Mouse (Mus musculus): ENCODE results near the gene Spef1. TPM values are rescaled to one million over a fixed set of nuclear protein-coding genes. Genes with fewer than 3 reads are reported as not detected.
A peak's percentile ranks its signal among the peaks of the same experiment; 100 is the strongest.

The Spef1 gene
- polyA plus RNA-seq, 1 experiment: 2.4 TPM

DNA sequence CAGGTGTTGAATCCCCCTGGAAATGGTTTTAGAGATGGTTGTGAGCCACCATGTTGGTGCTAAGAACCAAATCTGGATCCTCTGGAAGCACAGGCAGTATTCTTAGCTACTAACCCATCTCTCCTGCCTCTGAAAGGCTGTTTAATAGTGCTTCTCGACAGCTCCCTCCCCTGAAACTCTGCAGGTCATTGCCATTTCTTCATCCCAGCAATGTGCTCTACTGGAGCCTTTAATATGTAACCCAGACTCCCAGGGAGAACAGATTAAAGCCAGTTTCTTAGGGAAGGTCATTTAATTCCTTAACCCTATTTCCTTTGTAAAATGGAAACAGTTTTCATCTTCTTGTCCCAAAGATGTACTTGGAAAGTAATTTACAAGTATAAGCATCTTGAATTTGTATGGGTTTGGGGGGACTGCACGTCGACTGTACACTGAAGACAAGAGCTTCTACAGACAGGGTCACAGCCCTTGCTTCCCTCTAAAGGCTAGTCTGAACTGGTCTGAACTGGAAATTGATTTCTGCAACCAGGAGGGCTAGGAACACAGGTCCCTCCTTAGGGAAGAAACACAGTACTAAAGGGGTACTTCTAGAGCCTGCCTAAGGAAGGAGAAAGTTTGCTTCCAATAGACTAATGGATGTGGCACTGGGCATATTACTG is 11.7 kb downstream of the Spef1 start:
- DNase-seq (ENCODE audit: low read depth in 1 of 2, low spot score in 2 of 2): no peak
- H3K4me3 ChIP-seq (ENCODE audit: extremely low read depth, insufficient read depth, insufficient read length): no peak overlapping the region
- peaks cover 12% of the 10 kb centered on the region for H3K4me1 ChIP-seq (ENCODE audit: control insufficient read depth, insufficient read depth, insufficient read length)
- H3K36me3 ChIP-seq (ENCODE audit: control insufficient read depth, insufficient read depth, low read length): no peaks in the 10 kb centered on the region
- TF ChIP-seq CTCF (IDR thresholded peaks at IDR 0.05; ENCODE audit: extremely low read depth, insufficient read depth, insufficient read length, insufficient replicate concordance) (no peak), POLR2A (IDR thresholded peaks at IDR 0.05; ENCODE audit: low read depth, low read length) (no peak)
- H3K27ac ChIP-seq (ENCODE audit: insufficient read depth, low read length): no peak overlapping the region
- WGBS: 83% methylated on average over 3 of the region's 3 CpGs
- peaks cover 7% of the 10 kb centered on the region for H3K27me3 ChIP-seq (ENCODE audit: control insufficient read depth, insufficient read depth, low read length)

DNA sequence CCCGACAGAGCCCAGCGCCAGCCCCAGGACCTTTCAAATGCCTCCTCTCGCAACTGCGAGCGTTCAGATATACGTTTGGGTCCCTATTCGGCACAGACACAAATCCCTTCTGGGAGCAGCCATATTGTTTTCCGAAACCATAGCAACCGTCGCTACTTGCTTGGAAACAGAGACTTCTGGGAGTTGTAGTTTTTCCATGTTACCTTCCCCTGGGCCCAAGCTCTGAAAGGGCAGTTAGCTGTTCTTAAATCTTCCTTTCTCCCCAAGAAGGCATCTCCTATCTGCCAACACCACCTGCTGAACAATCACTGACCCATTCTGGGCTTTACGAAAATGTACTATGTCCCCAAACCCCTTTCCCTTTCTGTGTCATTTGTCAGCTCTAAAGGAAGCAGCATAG is 12.4 kb downstream of the Spef1 start:
- peaks cover 12% of the 10 kb centered on the region for H3K4me1 ChIP-seq (ENCODE audit: control insufficient read depth, insufficient read depth, insufficient read length)
- DNase-seq (ENCODE audit: low read depth in 1 of 2, low spot score in 2 of 2): peak; percentile 48 to 71

DNA sequence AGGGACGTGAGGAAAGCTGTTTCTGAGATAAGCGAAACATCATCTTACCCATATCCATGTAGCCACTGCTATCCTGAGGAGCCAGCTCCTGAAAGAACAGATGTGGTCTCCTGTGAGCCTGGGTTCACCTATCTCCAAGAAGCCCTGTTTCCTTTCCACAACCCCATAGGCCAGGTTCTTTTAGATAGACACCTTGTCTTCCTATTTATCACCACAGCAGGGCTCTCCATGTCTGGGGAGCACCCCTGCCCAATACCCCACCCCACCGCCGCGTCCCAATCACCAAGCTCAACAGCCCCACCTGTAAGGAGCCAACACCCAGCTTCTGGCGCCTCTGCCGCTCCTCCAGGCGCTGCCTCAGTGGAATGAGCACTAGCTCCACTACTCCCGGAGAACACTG is 14.8 kb downstream of the Spef1 start:
- Histone ChIP-seq H3K36me3 (ENCODE audit: control insufficient read depth, insufficient read depth, low read length) (no peaks in the 10 kb centered on the region), H3K27ac (ENCODE audit: insufficient read depth, low read length) (no peak overlapping the region), H3K4me1 (ENCODE audit: control insufficient read depth, insufficient read depth, insufficient read length) (0 out of 2 replicates have a peak, but pooled peaks cover 3% of the 10 kb centered on the region), H3K4me3 (ENCODE audit: extremely low read depth, insufficient read depth, insufficient read length) (no peak overlapping the region), H3K27me3 (ENCODE audit: control insufficient read depth, insufficient read depth, low read length) (peaks cover 7% of the 10 kb centered on the region)
- TF ChIP-seq POLR2A (IDR thresholded peaks at IDR 0.05; ENCODE audit: low read depth, low read length): no peak
- no peak for TF ChIP-seq CTCF (IDR thresholded peaks at IDR 0.05; ENCODE audit: extremely low read depth, insufficient read depth, insufficient read length, insufficient replicate concordance)
- 76% methylated on average over 9 of the region's 9 CpGs for WGBS
- DNase-seq (ENCODE audit: low read depth in 1 of 2, low spot score in 2 of 2): no peak

More for the DNA sequence above, 12.4 kb downstream of the Spef1 start:
- H3K4me3 ChIP-seq (ENCODE audit: extremely low read depth, insufficient read depth, insufficient read length): peak overlapping the region; percentile 39; the same call in 1 of the 2 replicates
- 8% methylated on average over 11 of the region's 11 CpGs for WGBS
- no peaks in the 10 kb centered on the region for H3K36me3 ChIP-seq (ENCODE audit: control insufficient read depth, insufficient read depth, low read length)
- TF ChIP-seq CTCF (IDR thresholded peaks at IDR 0.05; ENCODE audit: extremely low read depth, insufficient read depth, insufficient read length, insufficient replicate concordance) (no peak), POLR2A (IDR thresholded peaks at IDR 0.05; ENCODE audit: low read depth, low read length) (no peak)
- H3K27me3 ChIP-seq (ENCODE audit: control insufficient read depth, insufficient read depth, low read length): peaks cover 7% of the 10 kb centered on the region
- no peak overlapping the region for H3K27ac ChIP-seq (ENCODE audit: insufficient read depth, low read length)

DNA sequence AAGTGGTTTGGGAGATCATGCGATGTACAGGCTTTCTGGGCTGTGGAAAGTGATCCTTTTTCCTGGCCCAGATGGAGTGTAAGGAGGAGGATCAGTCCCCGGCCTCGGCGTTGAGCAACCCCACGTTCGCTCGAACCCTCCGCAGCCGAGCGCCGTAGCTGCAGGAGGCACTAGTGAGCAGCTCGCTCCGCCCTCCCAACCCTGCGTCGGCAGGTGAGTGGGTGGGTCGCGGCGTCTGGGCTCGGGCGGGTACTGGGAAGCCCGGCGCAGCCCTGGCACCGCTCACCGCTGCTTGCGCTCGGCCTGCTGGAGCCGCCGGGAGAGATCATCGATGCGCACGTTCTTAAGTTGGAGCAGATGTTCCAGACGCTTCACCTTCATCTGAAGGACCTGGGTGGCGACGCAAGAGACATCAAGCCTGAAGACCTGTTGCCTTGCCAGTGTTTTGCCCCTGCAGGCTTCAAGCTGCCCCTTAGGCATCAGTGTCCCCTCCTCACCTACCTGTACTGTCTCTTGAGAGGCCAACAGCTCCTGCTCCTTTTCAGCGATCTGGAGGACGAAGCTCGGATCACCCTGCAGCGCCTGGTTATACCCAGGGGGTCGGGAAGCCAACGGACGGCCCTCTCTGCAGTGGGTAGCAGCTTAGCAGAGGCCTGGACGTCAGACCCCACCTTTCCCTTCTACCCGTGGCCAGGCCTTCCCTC is 15.5 kb downstream of the Spef1 start:
- 0 out of 2 replicates have a peak, but pooled peaks cover 3% of the 10 kb centered on the region for H3K4me1 ChIP-seq (ENCODE audit: control insufficient read depth, insufficient read depth, insufficient read length)
- 12% methylated on average over 43 of the region's 43 CpGs for WGBS
- DNase-seq (ENCODE audit: low read depth in 1 of 2, low spot score in 2 of 2): peak in 1 of 2 experiments; percentile 58
- H3K27me3 ChIP-seq (ENCODE audit: control insufficient read depth, insufficient read depth, low read length): peaks cover 7% of the 10 kb centered on the region
- H3K4me3 ChIP-seq (ENCODE audit: extremely low read depth, insufficient read depth, insufficient read length): peak overlapping the region; percentile 12; the same call in 1 of the 2 replicates
- H3K27ac ChIP-seq (ENCODE audit: insufficient read depth, low read length): no peak overlapping the region
- no peaks in the 10 kb centered on the region for H3K36me3 ChIP-seq (ENCODE audit: control insufficient read depth, insufficient read depth, low read length)
- TF ChIP-seq CTCF (IDR thresholded peaks at IDR 0.05; ENCODE audit: extremely low read depth, insufficient read depth, insufficient read length, insufficient replicate concordance): no peak
- no peak for TF ChIP-seq POLR2A (IDR thresholded peaks at IDR 0.05; ENCODE audit: low read depth, low read length)

DNA sequence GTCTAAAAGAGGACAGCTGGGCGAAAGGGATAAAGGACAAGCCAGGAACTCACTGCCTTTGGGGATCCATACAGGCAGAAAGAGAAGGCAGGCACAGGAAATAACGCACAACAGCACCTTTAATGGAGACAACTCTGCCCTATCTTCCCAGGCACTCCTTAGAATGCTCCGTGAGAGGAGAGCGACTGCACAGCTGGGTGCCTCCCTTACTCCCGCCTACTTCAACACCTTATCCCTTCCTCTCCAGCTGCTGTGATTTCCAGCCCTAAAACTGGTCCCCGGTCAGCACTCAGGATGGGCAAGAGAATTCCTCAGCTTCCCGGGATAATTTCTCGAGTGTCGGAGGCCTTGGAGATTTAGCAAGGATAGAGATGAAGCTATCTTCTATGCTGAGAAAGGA is 16.1 kb downstream of the Spef1 start:
- Histone ChIP-seq H3K27me3 (ENCODE audit: control insufficient read depth, insufficient read depth, low read length) (peaks cover 7% of the 10 kb centered on the region), H3K4me1 (ENCODE audit: control insufficient read depth, insufficient read depth, insufficient read length) (0 out of 2 replicates have a peak, but pooled peaks cover 3% of the 10 kb centered on the region), H3K27ac (ENCODE audit: insufficient read depth, low read length) (no peak overlapping the region), H3K4me3 (ENCODE audit: extremely low read depth, insufficient read depth, insufficient read length) (no peak overlapping the region), H3K36me3 (ENCODE audit: control insufficient read depth, insufficient read depth, low read length) (no peaks in the 10 kb centered on the region)
- TF ChIP-seq POLR2A (IDR thresholded peaks at IDR 0.05; ENCODE audit: low read depth, low read length) (no peak), CTCF (IDR thresholded peaks at IDR 0.05; ENCODE audit: extremely low read depth, insufficient read depth, insufficient read length, insufficient replicate concordance) (no peak)
- no peak for DNase-seq (ENCODE audit: low read depth in 1 of 2, low spot score in 2 of 2)
- WGBS: 44% methylated on average over 9 of the region's 9 CpGs

DNA sequence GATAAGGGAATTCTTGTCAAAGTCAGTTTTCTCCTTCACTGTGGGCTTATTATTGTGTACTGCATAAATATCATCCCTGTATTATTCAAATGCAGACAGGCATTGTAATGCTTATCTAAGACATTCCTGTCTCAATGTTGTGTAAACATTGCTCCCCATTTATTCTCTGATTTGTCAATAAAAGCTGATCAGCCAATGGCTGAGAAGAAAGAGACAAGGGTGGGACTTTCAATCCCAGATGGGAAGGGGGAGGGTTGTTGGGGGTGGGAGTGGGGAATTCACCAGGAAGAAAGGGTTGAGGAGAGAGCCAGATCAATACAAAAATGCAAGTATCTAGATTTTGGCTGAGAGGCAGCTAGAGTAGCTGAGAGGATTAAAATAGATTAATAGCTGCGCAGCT is 18.2 kb downstream of the Spef1 start:
- Histone ChIP-seq H3K27me3 (ENCODE audit: control insufficient read depth, insufficient read depth, low read length) (peaks cover 7% of the 10 kb centered on the region), H3K27ac (ENCODE audit: insufficient read depth, low read length) (no peak overlapping the region), H3K4me3 (ENCODE audit: extremely low read depth, insufficient read depth, insufficient read length) (no peak overlapping the region), H3K4me1 (ENCODE audit: control insufficient read depth, insufficient read depth, insufficient read length) (0 out of 2 replicates have a peak, but pooled peaks cover 3% of the 10 kb centered on the region), H3K36me3 (ENCODE audit: control insufficient read depth, insufficient read depth, low read length) (no peaks in the 10 kb centered on the region)
- no peak for DNase-seq (ENCODE audit: low read depth in 1 of 2, low spot score in 2 of 2)
- no peak for TF ChIP-seq POLR2A (IDR thresholded peaks at IDR 0.05; ENCODE audit: low read depth, low read length)
- no peak for TF ChIP-seq CTCF (IDR thresholded peaks at IDR 0.05; ENCODE audit: extremely low read depth, insufficient read depth, insufficient read length, insufficient replicate concordance)
- 95% methylated on average over 1 of the region's 1 CpGs for WGBS

Measured in spleen, adult 2 months (tissue).